Mouse (Mus musculus): ENCODE data around the gene Psenen. TPM values are rescaled to one million over a fixed set of nuclear protein-coding genes. Genes with fewer than 3 reads are reported as not detected.
A peak's percentile ranks its signal among the peaks of the same experiment; 100 is the strongest.

The Psenen gene
- polyA plus RNA-seq, 1 experiment from 2014 or later, result 121 TPM

DNA sequence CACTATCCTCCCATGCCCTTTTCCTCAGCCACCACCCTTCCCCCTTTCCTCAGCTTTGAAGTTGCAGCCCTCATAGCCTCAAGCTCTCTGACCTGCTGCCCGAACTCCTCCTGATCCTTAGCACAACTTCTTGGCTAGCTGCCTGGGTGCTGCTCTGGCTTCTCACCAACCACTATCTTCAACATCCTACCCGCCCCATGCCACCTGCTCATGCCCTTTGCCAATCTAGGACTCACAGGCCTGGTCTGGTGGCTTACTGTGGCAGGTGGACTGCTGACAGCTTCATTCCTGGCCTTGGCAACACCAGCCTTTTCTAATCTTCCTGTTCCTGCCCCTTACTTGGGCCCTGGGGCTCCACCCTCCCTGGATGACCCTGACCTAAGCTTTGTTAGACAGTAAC lies 9.5 kb upstream of the Psenen start:
- peaks cover 74% of the 10 kb centered on the region for H3K36me3 ChIP-seq (ENCODE audit: control insufficient read depth, insufficient read depth)

DNA sequence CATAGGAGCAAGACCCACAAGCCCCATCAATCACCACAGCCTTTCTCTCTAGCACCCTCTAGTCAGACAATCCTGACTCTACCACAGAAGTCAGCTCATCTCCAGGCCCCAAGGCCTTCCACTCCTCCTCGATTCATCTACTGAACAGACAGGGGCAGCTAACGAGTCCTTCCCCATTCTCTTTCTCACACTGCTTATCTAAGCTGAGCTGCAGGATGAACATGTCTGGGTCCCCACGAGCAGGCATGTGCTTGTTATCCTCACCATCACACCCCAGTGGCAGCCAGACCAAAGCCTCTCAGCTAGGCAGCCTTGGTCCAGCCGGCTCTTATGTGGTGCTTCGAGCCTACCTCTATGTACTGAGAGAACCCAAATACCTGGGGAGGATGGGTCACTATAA lies 9.0 kb upstream of the Psenen start:
- Histone ChIP-seq H3K9ac (replicated peaks; ENCODE audit: low read depth, low read length) (no peak overlapping the region), H3K27ac (ENCODE audit: low read length) (no peak overlapping the region), H3K4me3 (replicated peaks; ENCODE audit: low read length) (no peak overlapping the region), H3K9me3 (ENCODE audit: control insufficient read depth, low read length) (no peaks in the 10 kb centered on the region), H3K36me3 (ENCODE audit: control insufficient read depth, insufficient read depth) (peaks cover 69% of the 10 kb centered on the region), H3K27me3 (replicated peaks; ENCODE audit: control insufficient read depth, insufficient read depth, low read length) (no peaks in the 10 kb centered on the region), H3K4me1 (replicated peaks; ENCODE audit: control insufficient read depth, insufficient read depth, low read length) (no peaks in the 10 kb centered on the region), H3K4me2 (ENCODE audit: low read length) (no peak overlapping the region)
- 87% methylated on average over 5 of the region's 5 CpGs for WGBS
- no peak for ATAC-seq

More for the DNA sequence above, 9.5 kb upstream of the Psenen start:
- 63% methylated on average over 2 of the region's 2 CpGs for WGBS
- Histone ChIP-seq H3K27me3 (replicated peaks; ENCODE audit: control insufficient read depth, insufficient read depth, low read length) (no peaks in the 10 kb centered on the region), H3K4me1 (replicated peaks; ENCODE audit: control insufficient read depth, insufficient read depth, low read length) (no peaks in the 10 kb centered on the region), H3K27ac (ENCODE audit: low read length) (no peak overlapping the region), H3K4me2 (ENCODE audit: low read length) (no peak overlapping the region), H3K9me3 (ENCODE audit: control insufficient read depth, low read length) (no peaks in the 10 kb centered on the region), H3K4me3 (replicated peaks; ENCODE audit: low read length) (no peak overlapping the region), H3K9ac (replicated peaks; ENCODE audit: low read depth, low read length) (no peak overlapping the region)
- no peak for ATAC-seq

DNA sequence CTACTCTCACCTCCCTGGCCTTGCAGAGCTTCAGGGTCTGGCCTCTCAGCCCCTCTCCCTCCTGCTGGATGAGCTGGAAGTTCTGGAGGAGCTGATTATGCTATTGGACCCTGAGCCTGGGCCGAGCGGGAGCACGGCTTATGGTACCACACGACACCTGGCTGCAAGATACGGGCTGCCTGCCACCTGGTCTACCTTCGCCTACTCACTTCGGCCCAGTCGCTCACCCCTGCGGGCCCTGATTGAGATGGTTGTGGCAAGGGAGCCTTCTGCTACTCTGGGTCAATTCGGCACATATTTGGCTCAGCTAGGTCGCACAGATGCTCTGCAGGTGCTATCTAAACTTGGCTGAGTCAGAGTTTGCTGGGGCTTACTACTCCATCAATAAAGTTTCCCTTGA lies 4.1 kb upstream of the Psenen start:
- WGBS, result 92% methylated on average over 11 of the region's 11 CpGs
- H3K27me3 ChIP-seq (replicated peaks; ENCODE audit: control insufficient read depth, insufficient read depth, low read length), result no peaks in the 10 kb centered on the region
- H3K9ac ChIP-seq (replicated peaks; ENCODE audit: low read depth, low read length), result no peak overlapping the region
- no peak for ATAC-seq
- H3K9me3 ChIP-seq (ENCODE audit: control insufficient read depth, low read length), result no peaks in the 10 kb centered on the region
- H3K27ac ChIP-seq (ENCODE audit: low read length), result no peak overlapping the region
- peaks cover 11% of the 10 kb centered on the region for H3K4me1 ChIP-seq (replicated peaks; ENCODE audit: control insufficient read depth, insufficient read depth, low read length)
- no peak overlapping the region for H3K4me2 ChIP-seq (ENCODE audit: low read length)
- H3K36me3 ChIP-seq (ENCODE audit: control insufficient read depth, insufficient read depth), result peaks cover 24% of the 10 kb centered on the region
- no peak overlapping the region for H3K4me3 ChIP-seq (replicated peaks; ENCODE audit: low read length)

DNA sequence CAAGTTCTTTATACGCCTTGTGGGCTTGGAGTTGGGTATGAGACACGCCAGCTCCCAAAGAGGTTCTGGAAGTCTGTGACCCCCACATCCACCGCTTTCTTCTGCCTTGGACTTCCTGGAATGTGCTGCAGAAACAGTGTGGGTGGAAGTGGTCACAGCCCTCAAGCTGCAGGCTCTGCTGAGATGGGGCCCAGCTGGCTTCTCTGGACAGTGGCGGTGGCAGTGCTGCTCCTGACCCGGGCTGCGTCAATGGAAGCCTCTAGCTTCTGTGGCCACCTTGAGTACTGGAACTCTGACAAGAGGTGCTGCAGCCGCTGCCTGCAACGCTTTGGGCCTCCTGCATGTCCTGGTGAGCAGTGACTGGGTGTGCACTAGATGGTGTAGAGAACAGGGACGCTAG lies 2.6 kb upstream of the Psenen start:
- H3K27ac ChIP-seq (ENCODE audit: low read length), result no peak overlapping the region
- no peak overlapping the region for H3K4me3 ChIP-seq (replicated peaks; ENCODE audit: low read length)
- 92% methylated on average over 9 of the region's 9 CpGs for WGBS
- H3K27me3 ChIP-seq (replicated peaks; ENCODE audit: control insufficient read depth, insufficient read depth, low read length), result no peaks in the 10 kb centered on the region
- ATAC-seq, result no peak
- H3K9ac ChIP-seq (replicated peaks; ENCODE audit: low read depth, low read length), result no peak overlapping the region
- peaks cover 16% of the 10 kb centered on the region for H3K4me1 ChIP-seq (replicated peaks; ENCODE audit: control insufficient read depth, insufficient read depth, low read length)
- no peaks in the 10 kb centered on the region for H3K9me3 ChIP-seq (ENCODE audit: control insufficient read depth, low read length)
- H3K36me3 ChIP-seq (ENCODE audit: control insufficient read depth, insufficient read depth), result peaks cover 22% of the 10 kb centered on the region
- no peak overlapping the region for H3K4me2 ChIP-seq (ENCODE audit: low read length)

DNA sequence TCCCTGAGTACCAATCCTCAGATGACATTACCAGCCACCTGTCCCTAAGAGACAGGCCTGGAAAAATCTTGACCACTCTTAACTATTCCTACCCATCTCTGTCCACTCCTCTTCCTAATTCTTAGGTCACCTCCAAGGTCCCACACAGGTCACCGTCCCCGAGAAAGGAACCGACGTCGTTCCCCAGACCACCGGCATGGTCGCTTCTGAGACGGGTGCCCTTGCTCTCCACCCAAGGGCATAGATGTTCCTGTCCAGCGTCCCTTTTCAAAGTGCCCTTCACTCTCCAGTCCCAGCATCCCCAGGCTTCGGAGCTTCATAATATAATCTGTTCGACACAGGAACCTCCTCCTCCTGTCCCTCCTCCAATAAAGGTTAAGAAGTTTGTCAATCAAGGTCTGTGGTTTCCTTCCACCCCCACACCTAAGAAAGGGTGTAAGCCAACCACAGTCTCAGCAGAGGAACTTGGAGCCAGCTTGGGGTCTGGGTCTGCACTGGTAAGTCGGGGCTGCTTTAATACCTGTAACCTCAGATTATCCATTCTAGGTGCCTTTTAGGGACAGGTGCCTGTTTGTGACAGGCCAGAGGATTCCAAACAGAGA lies 1.6 kb upstream of the Psenen start, which contains the start of gene Igflr1:
Gene Igflr1, plus strand, starts transcription at position 458 of the 602 bp plus-strand sequence.
- H3K4me1 ChIP-seq (replicated peaks; ENCODE audit: control insufficient read depth, insufficient read depth, low read length), result peaks cover 16% of the 10 kb centered on the region
- H3K4me2 ChIP-seq (ENCODE audit: low read length), result no peak within 1 kb of the TSS
- no peak for ATAC-seq
- H3K36me3 ChIP-seq (ENCODE audit: control insufficient read depth, insufficient read depth), result peaks cover 16% of the 10 kb centered on the region
- WGBS, result 97% methylated on average over 12 of the region's 12 CpGs
- H3K27ac ChIP-seq (ENCODE audit: low read length), result no peak within 1 kb of the TSS
- no peak within 1 kb of the TSS for H3K4me3 ChIP-seq (replicated peaks; ENCODE audit: low read length)
- no peaks in the 10 kb centered on the region for H3K27me3 ChIP-seq (replicated peaks; ENCODE audit: control insufficient read depth, insufficient read depth, low read length)
- H3K9ac ChIP-seq (replicated peaks; ENCODE audit: low read depth, low read length), result no peak within 1 kb of the TSS
- H3K9me3 ChIP-seq (ENCODE audit: control insufficient read depth, low read length), result no peaks in the 10 kb centered on the region

DNA sequence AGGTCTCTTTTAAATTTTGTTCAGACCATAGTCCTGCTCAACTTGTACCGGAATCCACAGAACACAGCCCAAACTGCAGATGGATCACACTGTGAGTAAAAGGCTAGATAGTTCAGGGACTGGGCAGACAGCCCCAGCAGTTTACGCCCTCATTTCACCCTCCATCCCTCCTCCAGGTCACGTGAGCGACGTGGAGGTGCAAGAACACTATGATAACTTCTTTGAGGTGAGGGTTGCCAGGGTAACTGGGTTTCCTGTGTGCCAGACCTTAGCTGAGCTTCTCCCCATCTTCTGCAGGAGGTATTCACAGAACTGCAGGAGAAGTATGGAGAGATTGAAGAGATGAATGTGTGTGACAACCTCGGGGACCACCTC lies 466 bp upstream of the Psenen start:
- Histone ChIP-seq H3K4me1 (replicated peaks; ENCODE audit: control insufficient read depth, insufficient read depth, low read length) (peaks cover 21% of the 10 kb centered on the region), H3K4me3 (replicated peaks; ENCODE audit: low read length) (peak overlapping the region; percentile 86), H3K36me3 (ENCODE audit: control insufficient read depth, insufficient read depth) (peaks cover 4% of the 10 kb centered on the region), H3K9ac (replicated peaks; ENCODE audit: low read depth, low read length) (peak overlapping the region; percentile 83), H3K27ac (ENCODE audit: low read length) (peak overlapping the region; percentile 92), H3K9me3 (ENCODE audit: control insufficient read depth, low read length) (no peaks in the 10 kb centered on the region), H3K4me2 (ENCODE audit: low read length) (peak overlapping the region; percentile 71), H3K27me3 (replicated peaks; ENCODE audit: control insufficient read depth, insufficient read depth, low read length) (no peaks in the 10 kb centered on the region)
- 24% methylated on average over 6 of the region's 6 CpGs for WGBS
- no peak for ATAC-seq

DNA sequence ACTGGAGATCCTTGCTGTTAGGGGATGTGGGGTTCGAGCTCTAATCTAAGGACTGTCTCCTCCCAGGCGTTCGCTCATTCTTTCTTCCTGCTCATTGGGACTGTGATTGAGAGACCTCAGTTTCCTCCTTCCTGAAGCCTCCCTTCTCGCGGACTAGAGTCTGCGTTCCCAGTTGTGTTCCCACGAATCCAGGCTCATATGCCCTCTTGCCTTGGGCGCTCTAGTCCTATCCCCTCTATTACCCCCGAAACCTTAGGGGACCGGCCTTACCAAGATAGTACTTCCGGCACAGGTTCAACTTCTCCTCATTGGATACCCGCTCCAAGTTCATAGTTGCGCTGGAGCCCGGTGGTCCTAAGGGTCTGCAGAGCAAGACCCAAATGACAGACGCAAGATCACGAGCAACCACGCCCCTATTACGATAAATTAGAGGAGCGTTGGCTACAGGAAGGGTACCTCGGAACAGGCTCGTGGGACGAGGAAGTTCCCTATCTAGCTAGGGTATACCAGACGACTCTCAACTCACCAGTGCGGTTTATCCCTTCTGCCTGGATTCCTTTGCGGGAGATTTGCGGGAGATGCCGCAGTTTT lies 806 bp downstream of the Psenen start:
- H3K9me3 ChIP-seq (ENCODE audit: control insufficient read depth, low read length), result no peaks in the 10 kb centered on the region
- ATAC-seq, result no peak
- peaks cover 33% of the 10 kb centered on the region for H3K4me1 ChIP-seq (replicated peaks; ENCODE audit: control insufficient read depth, insufficient read depth, low read length)
- peak overlapping the region; percentile 86 for H3K4me3 ChIP-seq (replicated peaks; ENCODE audit: low read length)
- 2% methylated on average over 27 of the region's 27 CpGs for WGBS
- H3K9ac ChIP-seq (replicated peaks; ENCODE audit: low read depth, low read length), result peak overlapping the region; percentile 53
- H3K27ac ChIP-seq (ENCODE audit: low read length), result peak overlapping the region; percentile 38
- H3K4me2 ChIP-seq (ENCODE audit: low read length), result peak overlapping the region; percentile 71
- 0 out of 2 replicates have a peak, but pooled peaks cover under 1% of the 10 kb centered on the region for H3K36me3 ChIP-seq (ENCODE audit: control insufficient read depth, insufficient read depth)
- no peaks in the 10 kb centered on the region for H3K27me3 ChIP-seq (replicated peaks; ENCODE audit: control insufficient read depth, insufficient read depth, low read length)

DNA sequence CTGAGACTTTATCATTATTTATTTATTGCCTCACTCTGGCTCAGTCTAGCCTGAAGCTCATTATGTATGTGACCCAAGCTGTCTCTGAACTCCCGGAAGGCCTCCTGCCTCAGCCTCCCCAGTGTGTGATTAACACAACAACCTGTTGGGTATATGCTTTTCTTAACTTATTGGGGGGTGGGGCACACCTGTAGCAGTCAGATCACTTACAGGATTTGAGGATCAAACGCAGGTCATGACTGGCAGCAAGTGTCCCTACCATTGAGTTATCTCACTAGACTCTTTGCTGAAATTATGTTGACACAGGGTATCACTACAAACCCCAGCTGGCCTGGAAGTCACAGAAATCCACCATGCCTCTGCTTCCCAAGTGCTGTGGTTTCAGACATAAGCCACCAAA lies 3.1 kb downstream of the Psenen start:
- 77% methylated on average over 2 of the region's 2 CpGs for WGBS
- Histone ChIP-seq H3K36me3 (ENCODE audit: control insufficient read depth, insufficient read depth) (0 out of 2 replicates have a peak, but pooled peaks cover 15% of the 10 kb centered on the region), H3K4me2 (ENCODE audit: low read length) (no peak overlapping the region), H3K27ac (ENCODE audit: low read length) (no peak overlapping the region), H3K4me3 (replicated peaks; ENCODE audit: low read length) (no peak overlapping the region; the same call in 1 of the 2 replicates), H3K9ac (replicated peaks; ENCODE audit: low read depth, low read length) (no peak overlapping the region), H3K4me1 (replicated peaks; ENCODE audit: control insufficient read depth, insufficient read depth, low read length) (peaks cover 33% of the 10 kb centered on the region), H3K27me3 (replicated peaks; ENCODE audit: control insufficient read depth, insufficient read depth, low read length) (no peaks in the 10 kb centered on the region), H3K9me3 (ENCODE audit: control insufficient read depth, low read length) (no peaks in the 10 kb centered on the region)
- ATAC-seq, result no peak

DNA sequence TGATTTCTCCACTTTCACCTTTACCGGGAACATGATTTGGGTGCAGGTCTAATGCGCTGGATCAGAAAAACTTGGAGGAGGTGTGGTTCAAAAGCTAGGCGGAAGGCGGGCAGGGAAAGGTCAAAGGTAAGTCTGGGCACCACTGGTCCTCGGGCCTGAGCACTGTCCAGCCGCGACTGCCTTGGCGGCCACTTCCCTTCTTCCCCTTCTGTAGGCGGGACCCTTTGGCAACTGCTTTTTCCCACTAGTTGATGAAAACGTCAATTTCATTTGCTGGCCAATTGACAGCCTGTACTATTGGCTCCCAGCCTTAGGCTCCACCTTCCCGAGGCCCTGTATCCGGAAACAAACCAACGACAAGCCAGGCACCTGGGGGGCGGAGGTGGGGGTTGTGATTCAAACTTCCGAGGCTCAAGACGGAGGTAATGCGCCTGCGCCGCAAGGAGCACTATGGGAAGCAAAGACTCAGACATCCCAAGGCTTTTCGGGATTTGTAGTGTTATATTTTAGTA lies 3.9 kb downstream of the Psenen start, which contains the start of gene Lin37:
Gene Lin37, minus strand, starts transcription at position 396 of the 512 bp plus-strand sequence.
- ATAC-seq, result peak; percentile 89
- peaks cover 32% of the 10 kb centered on the region for H3K4me1 ChIP-seq (replicated peaks; ENCODE audit: control insufficient read depth, insufficient read depth, low read length)
- peak within 1 kb of the TSS; percentile 82 for H3K4me2 ChIP-seq (ENCODE audit: low read length)
- no peaks in the 10 kb centered on the region for H3K27me3 ChIP-seq (replicated peaks; ENCODE audit: control insufficient read depth, insufficient read depth, low read length)
- H3K27ac ChIP-seq (ENCODE audit: low read length), result peak within 1 kb of the TSS; percentile 16; the same call in 1 of the 2 replicates
- H3K9ac ChIP-seq (replicated peaks; ENCODE audit: low read depth, low read length), result peak within 1 kb of the TSS; percentile 67
- H3K4me3 ChIP-seq (replicated peaks; ENCODE audit: low read length), result peak within 1 kb of the TSS; percentile 60
- H3K36me3 ChIP-seq (ENCODE audit: control insufficient read depth, insufficient read depth), result 0 out of 2 replicates have a peak, but pooled peaks cover 15% of the 10 kb centered on the region
- H3K9me3 ChIP-seq (ENCODE audit: control insufficient read depth, low read length), result no peaks in the 10 kb centered on the region
- under 1% methylated on average over 20 of the region's 20 CpGs for WGBS
